Mouse (Mus musculus) hindbrain, embryonic 12.5 days (tissue): ENCODE data around the gene Gas8. TPM values are rescaled to one million over a fixed set of nuclear protein-coding genes. Genes with fewer than 3 reads are reported as not detected.
"Not testable (repeated sequence)": the region's sequence is repeated elsewhere in the genome, so short reads cannot be mapped to it uniquely, and the experiment has no call there.

Experiments
- ATAC-seq: fragments of 200-750 bp; cut with Nextera tagmentation; 2 replicates; pipeline ENCODE4 v1.8.0; 2017; ENCODE audit warnings: moderate TSS enrichment; ENCODE audit not compliant: low FRiP score
- H3K27ac ChIP-seq: fragments of 300-500 bp; sonication (generic); 2 replicates; pipeline ENCODE4 v1.5.1; 2016; ENCODE audit warnings: mild to moderate bottlenecking
- H3K27me3 ChIP-seq: fragments of 300-500 bp; sonication (generic); 2 replicates; pipeline ENCODE4 v1.6.1; 2016; ENCODE audit warnings: mild to moderate bottlenecking
- H3K36me3 ChIP-seq: fragments of 300-500 bp; sonication (generic); 2 replicates; pipeline ENCODE4 v1.6.1; 2016; ENCODE audit warnings: mild to moderate bottlenecking
- H3K4me1 ChIP-seq: fragments of 300-500 bp; sonication (generic); 2 replicates; pipeline ENCODE4 v1.6.1; 2016
- H3K4me2 ChIP-seq: fragments of 300-500 bp; sonication (generic); replicated peaks from 2 replicates; pipeline ENCODE4 v1.6.1; 2016; ENCODE audit warnings: mild to moderate bottlenecking
- H3K4me3 ChIP-seq: fragments of 300-500 bp; sonication (generic); 2 replicates; pipeline ENCODE4 v1.5.1; 2016; ENCODE audit warnings: mild to moderate bottlenecking
- H3K9ac ChIP-seq: fragments of 300-500 bp; sonication (generic); 2 replicates; pipeline ENCODE4 v1.6.1; 2016; ENCODE audit warnings: mild to moderate bottlenecking, moderate library complexity
- H3K9me3 ChIP-seq: fragments of 300-500 bp; sonication (generic); replicated peaks from 2 replicates; pipeline ENCODE4 v1.6.1; 2016; ENCODE audit warnings: mild to moderate bottlenecking
- WGBS: fragments of 180-500 bp; shearing (Covaris S2); methylation state at CpG from one replicate; pipeline ENCODE4 v1.1.7; 2016; 5-methylcytosine and 5-hydroxymethylcytosine counted together
- polyA plus RNA-seq: library from polyadenylated mRNA; unstranded; fragments of >200 nt; fragmentation: Nextera tagmentation; extraction: Ambion mirVana; gene quantifications from 2 replicates; pipeline ENCODE4 v1.2.1, GENCODE M21; 2016

Gas8 gene
- polyA plus RNA-seq, 1 experiment from 2014 or later: 44.6 TPM

DNA sequence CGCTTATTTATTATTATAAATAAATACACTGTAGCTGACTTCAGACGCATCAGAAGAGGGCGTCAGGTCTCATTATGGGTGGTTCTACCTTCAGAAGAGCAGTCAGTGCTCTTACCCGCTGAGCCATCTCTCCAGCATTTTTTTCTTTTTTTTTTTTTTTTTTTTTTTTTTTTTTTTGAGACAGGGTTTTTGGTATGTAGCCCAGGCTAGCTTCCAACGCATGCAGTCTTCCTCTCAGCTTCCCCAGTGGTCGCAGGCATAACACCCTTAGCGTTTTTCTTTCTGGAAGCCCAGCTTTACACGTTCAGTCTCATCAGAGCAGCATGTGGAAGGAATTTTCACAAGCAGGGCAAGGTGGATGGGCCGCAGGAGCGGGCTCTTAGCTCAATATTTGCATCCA, 462 bp upstream of the Gas8 start:
- H3K27ac ChIP-seq: no peak overlapping the region
- peak overlapping the region; percentile 87 for H3K4me2 ChIP-seq
- no peak overlapping the region for H3K9ac ChIP-seq
- H3K9me3 ChIP-seq: no peaks in the 10 kb centered on the region
- ATAC-seq: no peak
- 0 out of 2 replicates have a peak, but pooled peaks cover 4% of the 10 kb centered on the region for H3K27me3 ChIP-seq
- WGBS: 45% methylated on average over 10 of the region's 10 CpGs
- peaks cover 15% of the 10 kb centered on the region for H3K4me1 ChIP-seq
- H3K4me3 ChIP-seq: peak overlapping the region; percentile 78
- H3K36me3 ChIP-seq: peaks cover 21% of the 10 kb centered on the region

GRCm38 (mm10) chr8:123520048-123520447, 1.4 kb downstream of the Gas8 start:
- ATAC-seq: not testable (repeated sequence)

GRCm38 (mm10) chr8:123527720-123528489, 9.3 kb downstream of the Gas8 start:
- no peak overlapping the region for H3K4me2 ChIP-seq
- H3K36me3 ChIP-seq: peaks cover 100% of the 10 kb centered on the region
- H3K4me3 ChIP-seq: no peak overlapping the region
- no peaks in the 10 kb centered on the region for H3K9me3 ChIP-seq
- no peaks in the 10 kb centered on the region for H3K27me3 ChIP-seq
- ATAC-seq: no peak
- no peaks in the 10 kb centered on the region for H3K4me1 ChIP-seq
- no peak overlapping the region for H3K27ac ChIP-seq
- H3K9ac ChIP-seq: no peak overlapping the region
- 93% methylated on average over 25 of the region's 25 CpGs for WGBS

More at GRCm38 (mm10) chr8:123520048-123520447, 1.4 kb downstream of the Gas8 start:
- H3K9ac ChIP-seq, H3K9me3 ChIP-seq, H3K4me2 ChIP-seq, H3K4me3 ChIP-seq, H3K4me1 ChIP-seq, H3K27me3 ChIP-seq, H3K27ac ChIP-seq: not testable (repeated sequence)
- H3K36me3 ChIP-seq: peaks cover 40% of the 10 kb centered on the region
- WGBS: 94% methylated on average over 1 of the region's 1 CpGs

- H3K36me3 ChIP-seq: peaks cover 56% of the 10 kb centered on the region
- peaks cover 14% of the 10 kb centered on the region for H3K27me3 ChIP-seq
These were observed 17.8 kb downstream of the Gas8 start for GRCm38 (mm10) chr8:123536242-123536989.

DNA sequence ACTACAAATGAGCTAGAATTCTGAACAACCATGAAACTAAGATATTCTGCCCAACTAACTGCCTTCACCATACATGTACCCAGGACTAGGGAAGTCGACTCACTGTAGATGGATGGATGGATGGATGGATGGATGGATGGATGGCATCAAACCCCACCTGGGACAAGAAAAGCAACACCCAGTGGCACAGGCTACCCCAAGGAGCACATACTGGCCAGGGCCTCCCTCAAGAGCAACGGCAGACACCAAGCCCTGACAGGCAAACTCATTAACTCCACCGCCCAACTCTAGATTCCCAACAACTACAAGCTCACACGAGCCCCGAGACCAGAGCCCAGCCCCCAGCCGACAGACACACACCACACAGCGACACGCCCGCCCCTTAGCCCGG, 18.4 kb downstream of the Gas8 start:
- no peaks in the 10 kb centered on the region; the same call in 1 of the 2 replicates for H3K4me1 ChIP-seq
- no peaks in the 10 kb centered on the region for H3K9me3 ChIP-seq
- peaks cover 51% of the 10 kb centered on the region for H3K36me3 ChIP-seq
- H3K9ac ChIP-seq: no peak overlapping the region
- no peak for ATAC-seq
- no peak overlapping the region for H3K4me2 ChIP-seq
- peaks cover 14% of the 10 kb centered on the region for H3K27me3 ChIP-seq
- H3K27ac ChIP-seq: no peak overlapping the region
- H3K4me3 ChIP-seq: no peak overlapping the region
- 25% methylated on average over 10 of the region's 10 CpGs for WGBS

More at GRCm38 (mm10) chr8:123536242-123536989, 17.8 kb downstream of the Gas8 start:
- no peak overlapping the region for H3K4me2 ChIP-seq
- no peak overlapping the region for H3K9ac ChIP-seq
- no peaks in the 10 kb centered on the region for H3K9me3 ChIP-seq
- H3K4me1 ChIP-seq: no peaks in the 10 kb centered on the region; the same call in 1 of the 2 replicates
- WGBS: 90% methylated on average over 9 of the region's 9 CpGs
- H3K4me3 ChIP-seq: no peak overlapping the region
- no peak overlapping the region for H3K27ac ChIP-seq
- ATAC-seq: no peak

- not testable (repeated sequence) for ATAC-seq, H3K4me2 ChIP-seq
These were observed 19.0 kb downstream of the Gas8 start for GRCm38 (mm10) chr8:123537641-123538040.

GRCm38 (mm10) chr8:123564221-123564620, 45.6 kb downstream of the Gas8 start:
- not testable (repeated sequence) for H3K9ac ChIP-seq, H3K9me3 ChIP-seq, H3K4me1 ChIP-seq, ATAC-seq, H3K4me3 ChIP-seq, H3K36me3 ChIP-seq, H3K4me2 ChIP-seq, H3K27me3 ChIP-seq, H3K27ac ChIP-seq
- no CpG with 5 or more reads among the region's 45 CpGs for WGBS

More at GRCm38 (mm10) chr8:123537641-123538040, 19.0 kb downstream of the Gas8 start:
- not testable (repeated sequence) for H3K9ac ChIP-seq, H3K4me3 ChIP-seq, H3K27ac ChIP-seq, H3K4me1 ChIP-seq, H3K9me3 ChIP-seq
- 68% methylated on average over 8 of the region's 14 CpGs for WGBS
- Histone ChIP-seq H3K27me3 (peaks cover 14% of the 10 kb centered on the region), H3K36me3 (peaks cover 44% of the 10 kb centered on the region)

DNA sequence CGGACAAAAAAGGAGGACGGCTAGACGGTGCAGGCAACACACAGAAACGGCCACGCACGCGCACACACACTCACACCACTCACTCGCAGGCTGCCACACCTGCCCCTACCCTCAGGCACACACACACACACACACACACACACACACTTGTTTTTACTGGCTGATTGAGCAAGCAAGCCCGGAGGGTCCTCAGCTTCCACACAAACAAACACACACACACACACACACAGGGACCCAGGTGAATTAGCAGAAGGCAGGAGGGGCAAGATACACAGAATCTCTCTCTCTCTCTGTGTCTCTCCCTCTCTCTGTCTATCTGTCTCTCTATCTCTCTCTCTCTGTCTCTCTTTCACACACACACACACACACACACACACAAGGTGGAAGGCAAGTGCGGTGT, 56.8 kb downstream of the Gas8 start:
- not testable (repeated sequence) for H3K4me3 ChIP-seq, H3K27ac ChIP-seq, H3K9ac ChIP-seq, ATAC-seq, H3K4me1 ChIP-seq, H3K4me2 ChIP-seq, H3K27me3 ChIP-seq, H3K9me3 ChIP-seq, H3K36me3 ChIP-seq
- WGBS: 80% methylated on average over 1 of the region's 10 CpGs

Other genes with a start within 250 kb of the Gas8 start
- gene Fanca, start 200.3 kb upstream of the Gas8 start, polyA plus RNA-seq: 20.9 and 21.0 TPM in 2 replicates
- 28.9 and 32.2 TPM in 2 replicates for gene Spire2, start 186.1 kb upstream of the Gas8 start, polyA plus RNA-seq
- 212 and 231 TPM in 2 replicates for gene Tcf25, start 145.1 kb upstream of the Gas8 start, polyA plus RNA-seq
- gene Mc1r, start 111.7 kb upstream of the Gas8 start, polyA plus RNA-seq: 0.09 and 0.20 TPM in 2 replicates
- gene Tubb3, start 107.4 kb upstream of the Gas8 start, polyA plus RNA-seq: 1,043 and 1,050 TPM in 2 replicates
- gene Def8, start 95.3 kb upstream of the Gas8 start, polyA plus RNA-seq: 40.1 and 42.5 TPM in 2 replicates
- 64.7 and 66.5 TPM in 2 replicates for gene Afg3l1, start 40.9 kb upstream of the Gas8 start, polyA plus RNA-seq
- 48.0 and 48.8 TPM in 2 replicates for gene Dbndd1, start 3.4 kb upstream of the Gas8 start, polyA plus RNA-seq
- gene Rhou, start 135.1 kb downstream of the Gas8 start, polyA plus RNA-seq: 11.2 and 11.6 TPM in 2 replicates